Comparison of ENCODE assay signal across 9 mouse cellular contexts in the genomic region with DNA sequence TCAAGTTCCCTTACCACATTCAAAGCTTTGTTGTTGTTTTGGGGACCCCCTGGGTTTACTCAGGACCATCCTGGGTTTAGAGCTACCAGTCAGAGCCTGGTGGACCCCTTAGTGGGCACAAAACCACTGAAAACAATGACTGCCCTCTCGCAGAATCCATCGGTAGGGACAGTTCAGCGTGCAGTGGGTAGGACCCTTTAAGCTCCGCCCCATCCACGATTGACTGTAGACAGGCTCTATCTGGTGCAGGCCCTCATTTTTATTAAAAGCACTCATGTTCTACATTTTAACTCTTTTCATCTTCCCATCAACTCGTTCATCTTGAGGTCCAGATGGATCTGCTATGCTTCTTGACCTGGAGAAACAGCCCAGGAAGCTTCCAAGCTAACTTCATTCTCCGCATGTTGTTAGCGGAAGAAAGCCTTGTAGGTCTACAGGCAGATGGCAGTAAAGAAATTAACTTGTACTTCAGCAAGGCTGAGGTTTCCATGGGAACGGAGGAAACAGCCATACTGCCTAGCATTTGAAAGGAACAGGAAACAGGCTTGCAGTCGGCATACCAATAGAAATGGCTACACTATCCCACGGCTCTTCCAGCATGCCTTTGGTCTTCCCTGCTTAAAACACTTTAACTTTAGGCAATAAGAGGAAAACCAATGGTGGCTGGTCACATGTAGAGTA. TPM values are rescaled to one million over a fixed set of nuclear protein-coding genes. Genes with fewer than 3 reads are reported as not detected.
DNase-seq lines count a peak whose midpoint lies in the region; ATAC-seq lines count a peak whose summit lies in the region.
"Had no signal": no experiment of that assay in that cellular context is flagged by ENCODE, and none has a peak within 500 bp of the region (broad histone marks: within the 10 kb centered on the region; RNA-seq: fewer than 3 reads in every experiment).

No protein-coding gene starts in this region.

- H3K4me1 ChIP-seq in hindbrain, embryonic 16.5 days (ENCODE audit: control insufficient read depth, insufficient read depth, low read depth, low read length): peaks cover 3% of the 10 kb centered on the region

- peak overlapping the region; percentile 27 for H3K4me2 ChIP-seq in hindbrain, embryonic 16.5 days (ENCODE audit: low read length)

- peak; percentile 95 for ATAC-seq in hindbrain, embryonic 16.5 days
- no peak for ATAC-seq in monocyte, adult 5-6 weeks (replicated peaks; ENCODE audit: insufficient number of reproducible peaks, low FRiP score, low TSS enrichment, poor library complexity, severe bottlenecking)

- no peaks in the 10 kb centered on the region for H3K9me3 ChIP-seq in hindbrain, embryonic 16.5 days (ENCODE audit: control insufficient read depth, low read length)

- no peaks in the 10 kb centered on the region for H3K27me3 ChIP-seq in hindbrain, embryonic 16.5 days (replicated peaks; ENCODE audit: control insufficient read depth, insufficient read depth, low read length)

- H3K9ac ChIP-seq in hindbrain, embryonic 16.5 days (ENCODE audit: low read depth, low read length): no peak overlapping the region

- DNase-seq in layer of hippocampus, adult 11-12 months (ENCODE audit: low spot score): peak; percentile 68
- DNase-seq in layer of hippocampus, postnatal 25 days (ENCODE audit: extremely low spot score in 1 of 2, low spot score in 1 of 2): no peak
- peak; percentile 57 for DNase-seq in embryo, embryonic 9.5 days (ENCODE audit: extremely low spot score)
- DNase-seq in left cerebral cortex, adult 9 months (ENCODE audit: low spot score in 2 of 2): peak; percentile 42 to 80
- DNase-seq in right cerebral cortex, adult 2 months (ENCODE audit: low spot score in 2 of 2): peak; percentile 71 to 75
- no peak for DNase-seq in spleen, postnatal 10 days (ENCODE audit: low spot score in 2 of 2)

- WGBS in hindbrain, embryonic 16.5 days: 17% methylated on average over 11 of the region's 11 CpGs

- H3K27ac ChIP-seq in hindbrain, embryonic 16.5 days (ENCODE audit: low read depth, low read length): peak overlapping the region; percentile 39; the same call in 1 of the 2 replicates

- no peak overlapping the region for H3K4me3 ChIP-seq in hindbrain, embryonic 16.5 days (ENCODE audit: low read length)

- H3K36me3 ChIP-seq in hindbrain, embryonic 16.5 days (ENCODE audit: control insufficient read depth, insufficient read depth, low read length): no peaks in the 10 kb centered on the region

RNA-seq across cellular contexts. Expression of a gene that starts 14.9 kb away (rescaled TPM):
- 100 to 1,000 TPM; 110 to 125 TPM for total RNA-seq in layer of hippocampus, postnatal 25 days (2021)
- polyA plus RNA-seq in hindbrain, embryonic 16.5 days (2015; fragmentation: Nextera tagmentation; extraction: Ambion mirVana): 48.4 and 50.1 TPM in 2 replicates
- total RNA-seq in monocyte, adult 5-6 weeks (2017): not detected in 3 replicates
- total RNA-seq: MEL had no signal

RNA-seq across cellular contexts. Expression of a gene that starts 54.9 kb away (rescaled TPM):
- total RNA-seq in layer of hippocampus, postnatal 25 days (2021): 100 to 1,000 TPM; 783 to 964 TPM
- polyA plus RNA-seq in hindbrain, embryonic 16.5 days (2015; fragmentation: Nextera tagmentation; extraction: Ambion mirVana): 1,720 and 1,858 TPM in 2 replicates
- not detected in 3 replicates for total RNA-seq in monocyte, adult 5-6 weeks (2017)
- total RNA-seq: MEL had no signal

Comparison
In these comparisons a context has a peak if more than half of its experiments do, and no peak if none do; other contexts are left out.
1. DNase-seq: peak in layer of hippocampus, adult 11-12 months (single experiment), embryo, embryonic 9.5 days (single experiment), left cerebral cortex, adult 9 months (2 of 2) and right cerebral cortex, adult 2 months (2 of 2); none in layer of hippocampus, postnatal 25 days (0 of 2) and spleen, postnatal 10 days (0 of 2).
2. RNA of a gene that starts 14.9 kb away (total RNA-seq): 110 to 125 TPM in layer of hippocampus, postnatal 25 days; not detected in monocyte, adult 5-6 weeks; every median in the first group is over 100 times any median in the second.
3. RNA of a gene that starts 54.9 kb away (total RNA-seq): 783 to 964 TPM in layer of hippocampus, postnatal 25 days; not detected in monocyte, adult 5-6 weeks; every median in the first group is over 100 times any median in the second.